ENCODE assay signal across 7 mouse cellular contexts in the genomic region with DNA sequence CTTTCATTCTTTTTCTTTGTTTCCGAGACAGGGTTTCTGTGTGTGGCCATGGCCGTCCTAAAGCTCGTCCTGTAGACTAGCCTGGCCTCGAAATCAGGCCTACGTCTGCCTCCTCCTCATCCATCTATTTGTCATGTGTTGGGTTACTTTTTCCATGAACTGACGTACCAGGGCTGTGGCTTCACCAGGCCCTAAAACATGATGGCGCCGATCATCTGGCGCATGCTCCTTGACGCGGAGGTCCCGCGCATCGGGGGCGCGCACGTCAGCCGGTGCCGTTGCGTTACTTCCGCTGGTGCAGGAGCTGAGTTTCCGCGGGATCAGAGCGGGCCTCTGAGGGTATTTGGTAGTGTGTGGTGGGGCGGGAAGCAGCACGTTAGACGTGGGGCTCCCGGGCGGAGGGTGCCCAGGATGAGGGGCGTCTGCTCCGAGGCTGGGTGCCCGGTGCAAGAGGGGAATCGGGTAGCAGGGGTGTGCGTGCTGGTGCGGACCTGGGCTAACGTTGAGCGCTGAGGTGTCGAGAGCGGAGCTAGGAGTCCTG. TPM values are rescaled to one million over a fixed set of nuclear protein-coding genes. Genes with fewer than 3 reads are reported as not detected.
DNase-seq lines count a peak whose midpoint lies in the region; ATAC-seq lines count a peak whose summit lies in the region.
"Not testable (repeated sequence)": the region's sequence is repeated elsewhere in the genome, so short reads cannot be mapped to it uniquely, and the experiment has no call there.

A gene (plus strand): TSS at position 281 of the 541 bp plus-strand sequence.

- 3% methylated on average over 34 of the region's 39 CpGs for WGBS in embryonic facial prominence, embryonic 10.5 days
- 2% methylated on average over 23 of the region's 39 CpGs for WGBS in intestine, embryonic 14.5 days
- WGBS in macrophage (ENCODE audit: missing documents): 16% methylated on average over 6 of the region's 39 CpGs

- DNase-seq in adrenal gland, postnatal 10 days: peak; percentile 28
- DNase-seq in embryonic facial prominence, embryonic 10.5 days (ENCODE audit: low spot score): peak; percentile 49
- not testable (repeated sequence) for DNase-seq in gonadal fat pad, adult 2 months (ENCODE audit: low read depth)
- peak; percentile 79 for DNase-seq in intestine, embryonic 14.5 days (ENCODE audit: low spot score)
- DNase-seq in left cerebral cortex, adult 8-10 months (ENCODE audit: low spot score in 2 of 2): peak; percentile 24 to 25
- peak; percentile 5 for DNase-seq in retina, postnatal 7 days (ENCODE audit: low read depth, low spot score)

- not testable (repeated sequence) for H3K9me3 ChIP-seq in embryonic facial prominence, embryonic 10.5 days; intestine, embryonic 14.5 days (ENCODE audit: control insufficient read depth, low read length)

- not testable (repeated sequence) for H3K4me1 ChIP-seq in embryonic facial prominence, embryonic 10.5 days; intestine, embryonic 14.5 days (replicated peaks; ENCODE audit: control insufficient read depth, insufficient read depth, low read length)

- H3K4me3 ChIP-seq in embryonic facial prominence, embryonic 10.5 days: peak within 1 kb of the TSS; percentile 56
- H3K4me3 ChIP-seq in intestine, embryonic 14.5 days (ENCODE audit: low read depth, low read length): peak within 1 kb of the TSS; percentile 25
- H3K4me3 ChIP-seq in macrophage (ENCODE audit: inconsistent target): peak within 1 kb of the TSS; percentile 40

- H3K36me3 ChIP-seq in embryonic facial prominence, embryonic 10.5 days (replicated peaks): peaks cover 18% of the 10 kb centered on the region
- not testable (repeated sequence) for H3K36me3 ChIP-seq in intestine, embryonic 14.5 days (ENCODE audit: control insufficient read depth, insufficient read depth, low read length); macrophage (ENCODE audit: inconsistent target)

- H3K27ac ChIP-seq in embryonic facial prominence, embryonic 10.5 days (replicated peaks): peak within 1 kb of the TSS; percentile 84
- H3K27ac ChIP-seq in intestine, embryonic 14.5 days (ENCODE audit: low read depth): peak within 1 kb of the TSS; percentile 51; the same call in 1 of the 2 replicates
- not testable (repeated sequence) for H3K27ac ChIP-seq in macrophage

- not testable (repeated sequence) for H3K27me3 ChIP-seq in embryonic facial prominence, embryonic 10.5 days (replicated peaks; ENCODE audit: low read depth, poor library complexity, severe bottlenecking); intestine, embryonic 14.5 days (replicated peaks; ENCODE audit: control insufficient read depth, insufficient read depth, low read length)

- H3K9ac ChIP-seq in intestine, embryonic 14.5 days (ENCODE audit: low read length): not testable (repeated sequence)

- ATAC-seq in intestine, embryonic 14.5 days (replicated peaks; ENCODE audit: low FRiP score, low TSS enrichment, low read depth): peak; percentile 76

- peak within 1 kb of the TSS; percentile 40 for H3K4me2 ChIP-seq in intestine, embryonic 14.5 days (ENCODE audit: low read length)

- peaks cover 16% of the 10 kb centered on the region for H3K79me2 ChIP-seq in macrophage (ENCODE audit: inconsistent target)

RNA-seq across cellular contexts. Expression of the gene that starts here (rescaled TPM):
- total RNA-seq in adrenal gland, postnatal 10 days (2021): 10 to 100 TPM; 22.7 to 29.2 TPM
- polyA plus RNA-seq in embryonic facial prominence, embryonic 10.5 days (2016; fragmentation: Nextera tagmentation; extraction: Ambion mirVana): 17.6 and 18.9 TPM in 2 replicates
- polyA plus RNA-seq in gonadal fat pad, adult 2 months (2012; rRNA removed): 13.3 and 14.3 TPM in 2 replicates
- 14.7 and 14.8 TPM in 2 replicates for polyA plus RNA-seq in intestine, embryonic 14.5 days (2014; fragmentation: Nextera tagmentation; extraction: Ambion mirVana)
- total RNA-seq in left cerebral cortex, adult 8-10 months (2022): 10 to 100 TPM; 40.9 to 46.8 (median 43.8) TPM
- total RNA-seq in macrophage (2018; cell fraction: chromatin; rRNA removed): 100 to 1,000 TPM in 10 of 26 experiments, 10 to 100 TPM in 16; 16.1 to 144 (median 93.7) TPM
- total RNA-seq in macrophage (2018; cell fraction: cytosol; rRNA removed): 10 to 100 TPM in 23 of 26 experiments, 1 to 10 TPM in 3; 5.4 to 21.4 (median 16.9) TPM
- 10 to 100 TPM; 12.7 to 77.6 (median 49.7) TPM for total RNA-seq in macrophage (2018; cell fraction: nucleus; rRNA removed)
- polyA plus RNA-seq in macrophage (2018): 12.9 to 14.5 TPM (median 13.8 TPM) in 3 replicates
